Mouse (Mus musculus) left cerebral cortex, postnatal 4 days (tissue): ENCODE results near the gene Nxpe5. TPM values are rescaled to one million over a fixed set of nuclear protein-coding genes. Genes with fewer than 3 reads are reported as not detected.

ENCODE experiments used
- DNase-seq: peaks from one replicate; pipeline ENCODE4 v3.0.0-alpha.2; 2022
- intact Hi-C: fragments of 180-260 bp; cut with DNase I; formaldehyde crosslinking; loops from one replicate; pipeline ENCODE4 v1.15.1; 2025
- total RNA-seq, 2 experiments: library from RNA; stranded (reverse); gene quantifications; 2 replicates each; pipeline ENCODE4 v1.2.3; 2021

Gene Nxpe5
- total RNA-seq, 2 experiments from 2014 or later = 0.20 TPM; not detected in 1

- no peak for DNase-seq
- intact Hi-C loops = loop anchor here (5.0 kb wide), 1 partner anchor 44 kb away; no protein-coding TSS in a partner anchor
These were observed 25.4 kb downstream of the Nxpe5 start for GRCm38 (mm10) chr5:138251144-138251543.

GRCm38 (mm10) chr5:138253061-138253460 lies 27.4 kb downstream of the Nxpe5 start:
- no peak for DNase-seq
- intact Hi-C loops = loop anchor here (5.0 kb wide), 1 partner anchor 46 kb away; no protein-coding TSS in a partner anchor

DNA sequence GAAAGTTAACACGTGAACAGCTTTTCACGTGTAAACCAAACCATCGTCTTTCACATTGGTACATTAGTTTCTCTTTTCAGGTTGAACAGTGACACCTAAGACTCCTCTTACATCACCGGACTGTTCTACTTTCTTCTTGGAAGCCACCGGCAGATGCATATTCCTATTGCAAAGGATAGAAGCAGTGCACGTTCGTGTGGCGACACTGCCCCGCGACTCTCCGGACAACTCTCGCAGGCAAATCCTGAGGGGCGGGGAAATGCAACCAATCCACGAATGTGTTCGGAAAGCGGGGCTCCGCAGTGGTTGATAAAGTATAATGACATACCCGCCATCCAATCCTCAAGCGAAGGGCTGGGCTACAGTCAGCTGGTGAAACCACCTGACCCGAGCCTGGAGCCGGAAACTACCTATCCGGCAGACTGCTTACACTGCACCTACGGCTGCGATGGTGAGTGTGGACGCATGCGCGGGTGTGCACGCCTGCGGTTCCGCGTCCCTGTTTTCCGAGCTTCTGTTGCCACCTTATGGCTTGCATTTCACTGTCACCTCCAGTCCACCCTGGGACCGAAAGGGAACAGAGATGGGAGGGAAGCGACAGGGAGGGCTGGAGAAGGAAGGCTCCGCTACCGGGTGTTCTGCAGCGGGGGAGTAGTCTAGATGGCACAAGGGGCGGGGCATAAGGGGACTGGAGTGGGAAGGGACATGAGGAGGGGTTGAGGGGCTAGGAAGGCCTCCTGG lies 29.8 kb downstream of the Nxpe5 start, which contains the start of gene Lamtor4:
TSS of gene Lamtor4 (plus strand) at position 130 of the 741 bp plus-strand sequence.
- DNase-seq = peak; percentile 94
- intact Hi-C loops = no loop called here

GRCm38 (mm10) chr5:138256094-138256467 lies 30.4 kb downstream of the Nxpe5 start:
- intact Hi-C loops = no loop called here
- no peak for DNase-seq

GRCm38 (mm10) chr5:138256966-138257584 lies 31.4 kb downstream of the Nxpe5 start:
- intact Hi-C loops = no loop called here
- no peak for DNase-seq

DNA sequence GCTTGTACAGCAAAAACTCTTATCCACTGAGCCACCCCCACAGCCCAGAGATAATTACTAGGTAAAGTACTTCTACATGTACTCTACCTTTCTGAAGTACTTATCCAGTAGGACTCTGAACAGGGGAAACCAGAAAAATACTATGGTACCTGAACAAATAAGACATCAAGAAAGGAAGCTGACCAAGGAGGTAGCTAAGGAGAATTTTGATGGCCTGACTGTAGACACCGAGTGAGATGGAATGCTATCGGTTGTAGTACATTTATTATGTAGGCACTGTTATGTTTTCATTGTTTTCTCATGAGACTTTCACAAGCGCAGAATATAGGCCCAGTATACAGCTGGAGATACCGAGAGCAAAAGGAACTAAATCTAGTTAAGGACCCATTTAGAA lies 31.9 kb downstream of the Nxpe5 start:
- intact Hi-C loops = no loop called here
- DNase-seq = no peak

- intact Hi-C loops = no loop called here
- no peak for DNase-seq
These were observed 32.4 kb downstream of the Nxpe5 start for GRCm38 (mm10) chr5:138258078-138258477.

GRCm38 (mm10) chr5:138258542-138258941 lies 32.8 kb downstream of the Nxpe5 start:
- intact Hi-C loops = no loop called here
- no peak for DNase-seq

DNA sequence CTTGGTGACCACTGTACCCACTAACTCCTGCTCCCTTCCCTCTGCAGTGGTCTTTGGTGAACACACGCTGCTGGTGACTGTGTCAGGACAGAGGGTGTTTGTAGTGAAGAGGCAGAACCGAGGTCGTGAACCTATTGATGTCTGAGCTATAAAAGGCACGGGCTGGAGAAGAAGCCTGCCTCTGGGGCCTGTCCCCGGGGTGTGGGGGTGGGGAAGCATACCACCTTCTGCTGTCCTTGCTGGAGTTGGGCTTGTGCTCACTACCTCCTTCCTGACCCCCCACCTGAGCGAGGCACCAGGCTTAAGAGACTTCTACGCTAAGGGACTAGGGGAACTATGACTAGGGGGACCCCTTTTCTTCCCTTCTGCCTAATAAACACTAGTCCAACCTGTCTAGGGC lies 33.3 kb downstream of the Nxpe5 start:
- intact Hi-C loops = no loop called here
- no peak for DNase-seq

DNA sequence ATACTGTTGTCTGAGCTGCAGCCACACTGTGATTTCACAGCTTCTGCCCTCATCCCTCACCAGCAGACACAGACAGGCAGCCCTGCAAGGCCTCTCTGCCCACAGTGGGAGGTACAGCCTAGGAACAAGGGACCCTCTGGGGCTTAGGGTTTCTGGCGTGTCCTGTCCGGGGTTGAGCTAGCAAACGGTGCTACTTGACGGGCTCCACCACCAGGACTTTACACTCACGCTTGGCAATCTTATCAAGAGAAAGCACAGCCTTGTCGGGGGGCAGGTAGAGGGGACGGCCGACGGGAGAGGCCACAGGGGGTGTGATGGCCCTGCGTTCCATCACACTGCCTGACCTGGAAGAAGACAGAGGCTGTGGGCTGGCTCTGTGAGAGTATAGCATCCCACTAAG lies 34.4 kb downstream of the Nxpe5 start:
- intact Hi-C loops = no loop called here

GRCm38 (mm10) chr5:138260834-138261233 lies 35.1 kb downstream of the Nxpe5 start:
- intact Hi-C loops = no loop called here
- DNase-seq = no peak

More for the DNA sequence above, 34.4 kb downstream of the Nxpe5 start:
- DNase-seq = no peak

DNA sequence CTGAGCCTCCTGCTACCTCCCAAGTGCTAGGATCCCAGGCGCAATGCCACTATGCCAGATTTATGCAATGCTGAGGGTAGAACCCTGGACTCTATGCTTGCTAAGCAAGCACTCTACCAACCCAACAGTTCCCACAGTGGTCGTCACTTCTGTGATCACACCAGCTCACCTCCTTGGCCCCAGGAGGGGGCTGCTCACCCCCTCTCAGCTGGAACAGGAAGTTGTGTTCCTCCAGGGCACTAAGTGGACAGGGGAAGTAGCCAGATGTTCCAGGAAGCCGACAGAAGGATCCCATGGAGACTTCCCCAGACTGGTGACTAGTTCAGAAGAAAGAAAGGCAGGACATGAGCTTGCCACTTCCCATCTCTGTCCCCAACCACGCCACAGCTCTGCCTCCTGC lies 36.3 kb downstream of the Nxpe5 start:
- intact Hi-C loops = no loop called here
- DNase-seq = no peak

DNA sequence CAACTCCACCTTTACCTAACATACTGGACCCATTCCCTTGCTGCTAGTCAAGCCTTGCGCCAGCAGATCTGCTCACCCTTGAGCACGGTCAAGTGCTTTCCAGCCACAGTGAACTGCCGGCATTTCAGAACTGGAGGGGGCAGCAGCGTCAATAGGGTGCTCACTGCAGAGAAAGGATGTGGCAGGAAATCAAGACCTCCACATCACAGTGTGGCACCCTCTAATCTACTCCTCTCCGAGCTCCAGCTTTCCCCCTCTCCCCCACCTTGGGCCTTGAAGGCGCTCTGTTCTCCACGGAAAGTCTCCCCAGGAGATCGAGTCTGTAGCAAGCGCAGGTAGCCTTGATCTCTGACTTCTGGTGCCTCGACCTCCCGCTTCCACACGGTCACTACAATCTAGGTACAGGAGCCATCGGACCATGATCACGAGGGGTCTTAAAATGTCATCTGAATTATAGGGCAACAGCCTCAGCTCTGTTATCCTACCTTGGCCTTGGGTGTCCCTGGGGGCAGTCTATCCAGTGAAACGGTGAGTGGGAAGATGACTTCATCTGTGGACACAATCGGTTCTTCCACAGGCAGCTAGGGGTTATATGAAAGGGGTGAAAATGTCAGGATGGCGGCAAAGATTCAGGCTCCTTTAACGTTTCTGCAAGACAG lies 37.0 kb downstream of the Nxpe5 start:
- DNase-seq = no peak
- intact Hi-C loops = no loop called here

GRCm38 (mm10) chr5:138263260-138264206 lies 37.8 kb downstream of the Nxpe5 start, which contains the start of gene BC037034:
BC037034 (minus strand) TSS chr5:138264033.
- intact Hi-C loops = no loop called here
- peak; percentile 92 for DNase-seq

- intact Hi-C loops = no loop called here
These were observed 38.5 kb downstream of the Nxpe5 start for GRCm38 (mm10) chr5:138264207-138264578.

GRCm38 (mm10) chr5:138265712-138266111 lies 40.0 kb downstream of the Nxpe5 start:
- intact Hi-C loops = no loop called here
- no peak for DNase-seq

More at GRCm38 (mm10) chr5:138264207-138264578, 38.5 kb downstream of the Nxpe5 start:
- DNase-seq = no peak

GRCm38 (mm10) chr5:138267114-138267513 lies 41.4 kb downstream of the Nxpe5 start:
- no peak for DNase-seq
- intact Hi-C loops = no loop called here

- intact Hi-C loops = no loop called here
- no peak for DNase-seq
These were observed 43.3 kb downstream of the Nxpe5 start for GRCm38 (mm10) chr5:138268980-138269379.

- no peak for DNase-seq
- intact Hi-C loops = no loop called here
These were observed 45.5 kb downstream of the Nxpe5 start for GRCm38 (mm10) chr5:138271232-138271631.

- intact Hi-C loops = no loop called here
- no peak for DNase-seq
These were observed 46.8 kb downstream of the Nxpe5 start, which contains the start of gene Gal3st4 for GRCm38 (mm10) chr5:138272409-138272923. Gal3st4 (minus strand) TSS chr5:138272840.
